Mouse (Mus musculus) C2C12 (cell line): ENCODE results near the gene Slc4a8. TPM values are rescaled to one million over a fixed set of nuclear protein-coding genes. Genes with fewer than 3 reads are reported as not detected.

Source experiments
- H3K27me3 ChIP-seq: one replicate; pipeline ENCODE4 v1.6.1; 2011; ENCODE audit not compliant: control insufficient read depth, insufficient read depth, insufficient read length
- H3K36me3 ChIP-seq: one replicate; pipeline ENCODE4 v1.6.1; 2011; ENCODE audit not compliant: control insufficient read depth, insufficient read depth
- H3K4me3 ChIP-seq: one replicate; pipeline ENCODE4 v1.5.1; 2011; ENCODE audit warnings: mild to moderate bottlenecking, control low read depth; ENCODE audit not compliant: poor library complexity, insufficient read depth, severe bottlenecking
- H3K79me2 ChIP-seq: one replicate; pipeline ENCODE4 v1.6.1; 2011; ENCODE audit not compliant: control insufficient read depth, insufficient read depth
- H3K79me3 ChIP-seq: one replicate; pipeline ENCODE4 v1.6.1; 2011; ENCODE audit warnings: low read depth, control low read depth
- H3ac ChIP-seq: one replicate; pipeline ENCODE3; 2011; ENCODE audit warnings: low read depth; ENCODE audit not compliant: control insufficient read depth, insufficient read length
- CEBPB ChIP-seq: IDR thresholded peaks from one replicate; pipeline ENCODE4 v1.6.1; 2011; ENCODE audit warnings: low read depth, mild to moderate bottlenecking, control low read depth, moderate library complexity
- CTCF ChIP-seq: IDR thresholded peaks from one replicate; pipeline ENCODE4 v1.5.1; 2011; ENCODE audit not compliant: control insufficient read depth, insufficient read depth, insufficient read length
- FOSL1 ChIP-seq: IDR thresholded peaks from one replicate; pipeline ENCODE4 v1.8.0; 2011; ENCODE audit warnings: mild to moderate bottlenecking, low read length; ENCODE audit not compliant: poor library complexity, insufficient read depth, severe bottlenecking
- MAX ChIP-seq: IDR thresholded peaks from one replicate; pipeline ENCODE4 v1.6.1; 2011; ENCODE audit warnings: mild to moderate bottlenecking, control low read depth
- MYOD1 ChIP-seq: IDR thresholded peaks from one replicate; pipeline ENCODE4 v1.6.1; 2011; ENCODE audit warnings: low read depth; ENCODE audit not compliant: control insufficient read depth, insufficient read length
- MYOG ChIP-seq: IDR thresholded peaks from one replicate; pipeline ENCODE4 v1.6.1; 2011; ENCODE audit not compliant: control insufficient read depth, insufficient read length; ENCODE audit errors: extremely low read depth
- USF1 ChIP-seq: IDR thresholded peaks from one replicate; pipeline ENCODE4 v1.6.1; 2011; ENCODE audit warnings: low read depth, mild to moderate bottlenecking, control low read depth, moderate library complexity
- polyA plus RNA-seq: library from polyadenylated mRNA; unstranded; fragments of >200 nt; fragmentation: generic; extraction: Trizol; gene quantifications from one replicate; pipeline ENCODE4 v1.2.1, GENCODE M21; 2012; ENCODE audit warnings: missing spikeins

Slc4a8 gene
- polyA plus RNA-seq, 1 experiment = 11.9 TPM

DNA sequence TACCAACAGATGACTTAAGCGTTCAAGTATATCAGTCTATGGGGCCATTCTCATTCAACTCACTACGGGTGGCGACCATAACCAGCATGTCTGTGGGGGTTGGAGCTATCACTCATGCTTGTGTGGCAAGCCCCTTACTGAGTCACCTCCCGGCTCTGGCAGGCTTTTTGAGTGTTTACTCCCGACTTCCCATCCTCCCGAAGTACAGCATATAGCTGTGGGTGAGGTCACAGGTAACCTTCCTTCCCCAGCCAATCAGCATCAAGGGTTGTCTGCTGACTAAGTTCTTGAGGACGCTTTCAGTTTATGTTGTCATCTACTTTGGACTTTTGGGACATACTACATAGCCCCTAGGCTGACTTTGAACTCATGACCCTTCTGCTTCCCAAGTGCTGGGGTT is 82.8 kb downstream of the Slc4a8 start:
- H3K79me3 ChIP-seq = no peaks in the 10 kb centered on the region
- TF ChIP-seq MYOD1 = no peak
- no peak for TF ChIP-seq FOSL1
- TF ChIP-seq MYOG = no peak
- TF ChIP-seq MAX = no peak
- H3K27me3 ChIP-seq = peaks cover 4% of the 10 kb centered on the region
- H3K4me3 ChIP-seq = no peak overlapping the region
- no peaks in the 10 kb centered on the region for H3K79me2 ChIP-seq
- no peak overlapping the region for H3ac ChIP-seq
- no peaks in the 10 kb centered on the region for H3K36me3 ChIP-seq

DNA sequence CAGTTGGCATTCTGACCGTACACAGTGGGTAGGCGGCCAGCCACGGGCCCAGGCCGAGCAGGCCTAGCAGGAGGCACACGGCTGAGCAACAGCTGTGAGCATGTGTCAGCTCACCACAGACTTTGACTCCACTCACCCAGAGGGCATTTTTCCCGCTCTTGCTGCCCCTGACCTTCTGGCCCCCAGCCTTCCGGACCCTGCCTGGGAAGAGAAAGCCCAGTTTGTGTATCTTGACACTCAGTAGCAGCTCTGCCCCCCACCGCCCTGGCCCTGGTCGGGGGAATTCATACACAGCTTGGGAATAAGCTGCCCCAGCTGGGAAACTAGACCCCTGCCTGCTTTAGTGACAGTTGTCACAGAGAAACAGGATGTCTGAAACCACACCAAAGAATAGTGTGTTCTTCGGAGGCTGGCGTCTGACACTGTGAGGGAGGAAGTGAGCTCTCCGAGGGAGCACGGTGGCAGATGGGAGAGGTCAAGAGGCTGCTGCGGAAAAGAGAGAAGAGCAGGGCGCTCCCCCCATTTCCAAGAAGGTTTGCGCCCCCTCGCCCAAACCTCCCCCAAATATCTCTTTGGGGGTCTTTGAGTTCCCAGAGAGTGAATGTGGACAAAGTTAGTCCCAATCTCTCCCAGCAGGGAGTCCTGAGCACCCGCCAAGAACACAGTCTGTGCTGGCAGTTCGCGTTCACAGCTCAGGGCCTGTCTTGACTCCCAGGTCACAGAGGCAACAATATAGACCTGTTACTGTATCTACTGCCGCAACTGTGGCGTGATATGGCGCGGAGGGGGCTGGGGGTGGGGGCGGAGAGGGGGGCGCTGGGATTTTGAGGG is 83.7 kb downstream of the Slc4a8 start:
- Histone ChIP-seq H3K36me3 (no peaks in the 10 kb centered on the region), H3ac (no peak overlapping the region), H3K79me3 (no peaks in the 10 kb centered on the region), H3K4me3 (no peak overlapping the region), H3K79me2 (no peaks in the 10 kb centered on the region), H3K27me3 (peaks cover 4% of the 10 kb centered on the region)
- TF ChIP-seq MYOG (no peak), MYOD1 (peak; percentile 87), FOSL1 (no peak), CEBPB (no peak)

DNA sequence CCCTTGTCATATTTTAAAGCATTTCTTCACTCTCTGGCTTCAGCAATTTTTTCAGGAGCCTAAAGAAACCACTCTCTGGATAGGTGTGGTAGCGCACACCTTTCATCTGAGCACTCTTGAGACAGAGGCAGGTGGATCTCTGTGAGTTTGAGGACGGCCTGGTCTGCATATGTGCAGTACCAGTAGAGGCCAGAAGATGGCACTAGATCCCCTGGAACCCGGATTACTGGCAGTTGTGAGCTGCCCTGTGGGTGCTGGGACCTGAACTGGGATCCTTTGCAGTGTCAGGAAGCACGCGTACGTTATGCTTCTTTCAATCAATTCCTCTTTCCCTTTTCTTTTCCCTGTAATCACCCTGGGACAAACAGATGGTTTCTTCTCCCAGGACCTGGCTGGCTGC is 85.6 kb downstream of the Slc4a8 start:
- TF ChIP-seq MYOD1 (no peak), FOSL1 (no peak), MYOG (no peak), USF1 (no peak), CEBPB (no peak), MAX (no peak), CTCF (no peak)
- H3K79me3 ChIP-seq = no peaks in the 10 kb centered on the region
- H3K79me2 ChIP-seq = no peaks in the 10 kb centered on the region
- H3K4me3 ChIP-seq = no peak overlapping the region
- H3ac ChIP-seq = no peak overlapping the region
- H3K27me3 ChIP-seq = peaks cover 1% of the 10 kb centered on the region
- H3K36me3 ChIP-seq = no peaks in the 10 kb centered on the region

DNA sequence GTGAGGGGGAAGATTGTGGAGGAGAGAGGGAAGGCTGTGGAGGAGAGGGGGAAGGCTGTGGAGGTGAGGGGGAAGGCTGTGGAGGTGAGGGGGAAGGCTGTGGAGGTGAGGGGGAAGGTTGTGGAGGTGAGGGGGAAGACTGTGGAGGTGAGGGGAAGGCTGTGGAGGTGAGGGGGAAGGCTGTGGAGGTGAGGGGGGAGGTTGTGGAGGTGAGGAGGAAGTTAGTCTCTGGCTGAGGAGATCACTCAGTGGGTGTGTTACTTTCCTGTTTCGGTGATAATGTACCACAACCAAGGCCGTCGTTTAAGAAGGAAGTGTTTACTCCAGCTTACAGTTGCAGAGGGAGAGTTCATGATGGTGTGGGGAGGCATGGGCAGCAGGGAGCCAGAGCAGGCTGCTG is 96.0 kb downstream of the Slc4a8 start:
- Histone ChIP-seq H3K36me3 (no peaks in the 10 kb centered on the region), H3ac (no peak overlapping the region), H3K79me2 (no peaks in the 10 kb centered on the region)

DNA sequence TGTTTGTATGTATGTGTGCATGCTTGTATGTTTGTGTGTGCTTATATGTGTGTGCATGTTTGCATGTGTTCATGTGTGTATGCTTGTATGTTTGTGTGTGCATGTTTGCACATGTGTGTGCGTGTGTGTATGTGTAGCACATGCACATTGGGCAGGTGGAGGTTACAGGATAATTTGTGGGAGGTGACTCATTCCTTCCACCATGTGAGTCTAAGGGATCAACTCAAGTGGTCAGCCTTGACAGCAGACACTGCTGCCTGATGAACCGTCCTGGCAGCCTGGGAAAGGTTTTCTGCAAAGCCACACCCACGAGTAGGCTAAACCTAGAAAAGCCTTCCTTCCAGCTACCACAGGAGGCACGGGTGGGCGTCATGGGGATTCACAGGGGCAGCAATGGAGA is 99.3 kb downstream of the Slc4a8 start:
- Histone ChIP-seq H3K36me3 (no peaks in the 10 kb centered on the region), H3K4me3 (no peak overlapping the region), H3ac (no peak overlapping the region), H3K79me3 (no peaks in the 10 kb centered on the region), H3K27me3 (peaks cover 18% of the 10 kb centered on the region), H3K79me2 (no peaks in the 10 kb centered on the region)
- TF ChIP-seq CEBPB = no peak
- no peak for TF ChIP-seq USF1
- TF ChIP-seq CTCF = no peak
- TF ChIP-seq MAX = no peak
- no peak for TF ChIP-seq MYOG
- TF ChIP-seq FOSL1 = no peak
- TF ChIP-seq MYOD1 = no peak

More for the DNA sequence above, 96.0 kb downstream of the Slc4a8 start:
- peaks cover 21% of the 10 kb centered on the region for H3K27me3 ChIP-seq
- no peak overlapping the region for H3K4me3 ChIP-seq
- TF ChIP-seq MYOG = no peak
- TF ChIP-seq CEBPB = no peak
- no peak for TF ChIP-seq CTCF
- TF ChIP-seq USF1 = no peak
- TF ChIP-seq MYOD1 = no peak
- no peak for TF ChIP-seq MAX
- no peak for TF ChIP-seq FOSL1
- H3K79me3 ChIP-seq = no peaks in the 10 kb centered on the region

DNA sequence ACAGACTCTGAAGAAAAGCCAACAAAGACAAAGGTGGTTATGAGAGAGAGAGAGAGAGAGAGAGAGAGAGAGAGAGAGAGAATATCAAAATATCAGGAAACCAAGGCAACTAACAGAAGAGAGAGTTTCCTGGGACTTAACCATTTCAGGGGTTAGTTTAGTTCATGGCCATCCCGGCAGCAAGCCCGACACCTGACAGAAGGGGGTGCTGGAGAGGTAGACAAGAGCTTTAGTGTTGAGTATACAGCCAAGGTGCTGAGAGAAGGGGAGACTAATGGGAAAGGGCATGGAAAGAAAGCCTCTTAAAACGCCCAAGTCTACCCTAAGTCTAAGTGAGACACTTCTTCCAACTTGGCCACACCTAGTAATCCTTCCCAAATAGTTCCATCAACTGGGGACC is 104.0 kb downstream of the Slc4a8 start:
- H3K4me3 ChIP-seq = no peak overlapping the region
- no peak for TF ChIP-seq CTCF
- TF ChIP-seq USF1 = no peak
- no peaks in the 10 kb centered on the region for H3K79me3 ChIP-seq
- peaks cover 29% of the 10 kb centered on the region for H3K27me3 ChIP-seq
- no peaks in the 10 kb centered on the region for H3K79me2 ChIP-seq
- no peaks in the 10 kb centered on the region for H3K36me3 ChIP-seq
- no peak overlapping the region for H3ac ChIP-seq
